Mouse (Mus musculus) testis, adult 2 months (tissue): ENCODE measurements around the gene Rpl10a.

Experiments used
- CTCF ChIP-seq: fragments of 200-500 bp; IDR thresholded peaks from 2 replicates; pipeline ENCODE4 v1.5.1; 2012; ENCODE audit warnings: low read depth, mild to moderate bottlenecking, inconsistent platforms, low read length, moderate library complexity; ENCODE audit not compliant: control insufficient read depth, insufficient read depth, insufficient replicate concordance
- POLR2A ChIP-seq: fragments of 200-500 bp; IDR thresholded peaks from 2 replicates; pipeline ENCODE4 v1.6.1; 2012; ENCODE audit warnings: low read depth, mild to moderate bottlenecking, inconsistent platforms, low read length, moderate library complexity; ENCODE audit not compliant: control insufficient read depth

DNA sequence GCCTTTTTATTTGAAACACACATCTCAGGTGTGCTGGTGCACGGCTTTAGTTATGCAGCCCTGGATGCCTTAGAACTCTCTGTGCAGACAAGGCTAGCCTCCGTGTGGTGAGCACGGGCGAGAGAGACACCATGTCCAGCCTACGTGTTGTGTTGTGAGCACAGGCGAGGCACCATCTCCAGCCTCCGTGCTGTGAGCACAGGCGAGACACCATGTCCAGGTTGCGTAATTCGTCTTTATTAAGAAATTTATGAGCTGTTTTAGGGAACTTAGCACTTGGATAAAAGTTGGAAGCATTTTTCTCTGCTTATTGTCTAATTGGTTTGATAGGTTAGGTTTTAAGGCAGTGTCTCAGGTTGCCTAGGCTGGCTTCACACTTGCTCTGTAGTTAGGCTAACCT lies 45.1 kb upstream of the Rpl10a start:
- TF ChIP-seq POLR2A (no peak), CTCF (no peak)
